Mouse (Mus musculus): Measurements from ENCODE around the gene Hist1h1t.
"Not testable (repeated sequence)": the region's sequence is repeated elsewhere in the genome, so short reads cannot be mapped to it uniquely, and the experiment has no call there.

Hist1h1t gene

GRCm38 (mm10) chr13:23710374-23711089 lies 14.9 kb downstream of the Hist1h1t start, which contains the start of gene Hfe:
TSS of gene Hfe (minus strand) at chr13:23710854.
- POLR2A ChIA-PET: interaction anchor here in 3 of 4 experiments (0.5 to 6.4 kb wide), 27 partner anchors 9 to 364 kb away, joined by 3 to 56 read pairs (median 6); partner anchors contain the start of genes Hist1h2ab (in 3 of the 3), Hist1h2ac (in 3 of the 3), Hist1h2bc (in 3 of the 3) and Hist1h3b (in 3 of the 3)
- CTCF ChIA-PET: interaction anchor here in 2 of 4 experiments (0.6 to 0.8 kb wide), 2 partner anchors 10 to 595 kb away, joined by 3 to 5 read pairs; no protein-coding TSS in a partner anchor

GRCm38 (mm10) chr13:23716261-23717042 lies 20.8 kb downstream of the Hist1h1t start:
- ChIA-PET CTCF (no interaction called here), POLR2A (interaction anchor here (0.5 to 6.4 kb wide), 12 partner anchors 8 to 1967 kb away, joined by 3 to 56 read pairs (median 10); partner anchors contain the start of genes Hist1h1c (in 2 of the 4), Hist1h4c (in 2 of the 4), Hist1h1a (in 1 of the 4) and Hist1h1t (in 1 of the 4))

GRCm38 (mm10) chr13:23717176-23717575 lies 21.6 kb downstream of the Hist1h1t start:
- ChIA-PET CTCF (no interaction called here), POLR2A (interaction anchor here (0.5 to 2.9 kb wide), 18 partner anchors 9 to 1967 kb away, joined by 3 to 14 read pairs (median 5); partner anchors contain the start of genes Hist1h2ac (in 2 of the 4), Hist1h2bc (in 2 of the 4), Hist1h3b (in 2 of the 4) and Hist1h4c (in 2 of the 4))

- CTCF ChIA-PET: not testable (repeated sequence)
Measured at GRCm38 (mm10) chr13:23717593-23718245, 22.1 kb downstream of the Hist1h1t start.

GRCm38 (mm10) chr13:23724239-23724638 lies 28.6 kb downstream of the Hist1h1t start:
- CTCF ChIA-PET: no interaction called here

More at GRCm38 (mm10) chr13:23717593-23718245, 22.1 kb downstream of the Hist1h1t start:
- POLR2A ChIA-PET: interaction anchor here (0.8 to 2.9 kb wide), 19 partner anchors 9 to 56 kb away, joined by 3 to 14 read pairs (median 5); partner anchors contain the start of genes Hist1h1c (in 2 of the 4), Hist1h2ac (in 2 of the 4), Hist1h2bc (in 2 of the 4) and Hist1h3b (in 2 of the 4)

GRCm38 (mm10) chr13:23725213-23725612 lies 29.6 kb downstream of the Hist1h1t start:
- ChIA-PET POLR2A (interaction anchor here in 2 of 4 experiments (0.8 to 39.0 kb wide), 5 partner anchors 13 to 41 kb away, joined by 3 to 2331 read pairs (median 70); partner anchors contain the start of genes Hist1h1c (in 2 of the 2), Hist1h2ab (in 2 of the 2), Hist1h2bb (in 2 of the 2) and Hist1h3b (in 2 of the 2)), CTCF (no interaction called here)

More at GRCm38 (mm10) chr13:23724239-23724638, 28.6 kb downstream of the Hist1h1t start:
- POLR2A ChIA-PET: interaction anchor here in 2 of 4 experiments (1.0 to 39.0 kb wide), 4 partner anchors 25 to 34 kb away, joined by 4 to 2331 read pairs (median 799); partner anchors contain the start of genes Hist1h2ab (in 2 of the 2), Hist1h2bb (in 2 of the 2), Hist1h3b (in 2 of the 2) and Hist1h3c (in 2 of the 2)

GRCm38 (mm10) chr13:23728472-23729191 lies 33.0 kb downstream of the Hist1h1t start:
- ChIA-PET POLR2A (interaction anchor here (0.6 to 39.0 kb wide), 24 partner anchors 9 to 1685 kb away, joined by 3 to 2331 read pairs (median 6); partner anchors contain the start of genes Hist1h1c (in 4 of the 4), Hist1h1a (in 3 of the 4), Hist1h4c (in 3 of the 4) and Hist1h2ab (in 2 of the 4)), CTCF (interaction anchor here in 3 of 4 experiments (0.6 to 1.2 kb wide), 3 partner anchors 27 to 353 kb away, joined by 4 to 7 read pairs (median 4); no protein-coding TSS in a partner anchor)

- CTCF ChIA-PET: interaction anchor here in 3 of 4 experiments (0.6 to 1.2 kb wide), 4 partner anchors 11 to 353 kb away, joined by 3 to 7 read pairs (median 4); no protein-coding TSS in a partner anchor
- POLR2A ChIA-PET: interaction anchor here in 3 of 4 experiments (0.6 to 39.0 kb wide), 18 partner anchors 9 to 1686 kb away, joined by 3 to 2331 read pairs (median 19); partner anchors contain the start of genes Hist1h1c (in 3 of the 3), Hist1h4c (in 3 of the 3), Hist1h1a (in 2 of the 3) and Hist1h2ab (in 2 of the 3)
Measured at GRCm38 (mm10) chr13:23729192-23729525, 33.5 kb downstream of the Hist1h1t start.

- CTCF ChIA-PET: interaction anchor here in 2 of 4 experiments (0.9 to 1.3 kb wide), 4 partner anchors 10 to 30 kb away, joined by 3 to 4 read pairs (median 3); no protein-coding TSS in a partner anchor
Measured at GRCm38 (mm10) chr13:23729706-23730105, 34.1 kb downstream of the Hist1h1t start.

GRCm38 (mm10) chr13:23730479-23730878 lies 34.9 kb downstream of the Hist1h1t start:
- POLR2A ChIA-PET: interaction anchor here in 3 of 4 experiments (1.0 to 39.0 kb wide), 11 partner anchors 8 to 49 kb away, joined by 3 to 2331 read pairs (median 32); partner anchors contain the start of genes Hist1h4c (in 3 of the 3), Hist1h1a (in 2 of the 3), Hist1h1c (in 2 of the 3) and Hist1h2ab (in 2 of the 3)

More at GRCm38 (mm10) chr13:23729706-23730105, 34.1 kb downstream of the Hist1h1t start:
- POLR2A ChIA-PET: interaction anchor here in 3 of 4 experiments (0.6 to 39.0 kb wide), 18 partner anchors 9 to 1686 kb away, joined by 3 to 2331 read pairs (median 19); partner anchors contain the start of genes Hist1h1c (in 3 of the 3), Hist1h4c (in 3 of the 3), Hist1h1a (in 2 of the 3) and Hist1h2ab (in 2 of the 3)

GRCm38 (mm10) chr13:23732156-23732804 lies 36.7 kb downstream of the Hist1h1t start:
- POLR2A ChIA-PET: interaction anchor here (0.5 to 39.0 kb wide), 15 partner anchors 16 to 470 kb away, joined by 3 to 2331 read pairs (median 4); partner anchors contain the start of genes Hist1h3b (in 3 of the 4), Hist1h4c (in 3 of the 4), Hist1h1a (in 2 of the 4) and Hist1h2ab (in 2 of the 4)
- CTCF ChIA-PET: interaction anchor here in 2 of 4 experiments (0.6 to 1.3 kb wide), 6 partner anchors 27 to 523 kb away, joined by 3 to 6 read pairs (median 4); no protein-coding TSS in a partner anchor

More at GRCm38 (mm10) chr13:23730479-23730878, 34.9 kb downstream of the Hist1h1t start:
- CTCF ChIA-PET: interaction anchor here in 3 of 4 experiments (0.6 to 1.3 kb wide), 3 partner anchors 18 to 31 kb away, joined by 3 to 4 read pairs (median 3); no protein-coding TSS in a partner anchor

- CTCF ChIA-PET: interaction anchor here in 1 of 4 experiments (1.0 to 2.1 kb wide), 2 partner anchors 15 to 39 kb away, joined by 4 to 5 read pairs; partner anchors contain the start of genes Hist1h3b and Hist1h4c
- POLR2A ChIA-PET: interaction anchor here (0.8 to 44.4 kb wide), 32 partner anchors 5 to 1694 kb away, joined by 3 to 2331 read pairs (median 31); partner anchors contain the start of genes Hist1h4c (in 4 of the 4), Hist1h1a (in 3 of the 4), Hist1h2ac (in 3 of the 4) and Hist1h2ae (in 3 of the 4)
Measured at GRCm38 (mm10) chr13:23737091-23737490, 41.5 kb downstream of the Hist1h1t start.

GRCm38 (mm10) chr13:23738041-23738440 lies 42.4 kb downstream of the Hist1h1t start:
- POLR2A ChIA-PET: interaction anchor here (0.5 to 44.4 kb wide), 88 partner anchors 4 to 1702 kb away, joined by 3 to 2331 read pairs (median 10); partner anchors contain the start of genes Hist1h1a (in 4 of the 4), Hist1h2ab (in 4 of the 4), Hist1h2bc (in 4 of the 4) and Hist1h2be (in 4 of the 4)
- CTCF ChIA-PET: interaction anchor here in 2 of 4 experiments (0.6 to 3.0 kb wide), 5 partner anchors 14 to 41 kb away, joined by 3 to 11 read pairs (median 4); partner anchors contain the start of genes Hist1h2ab (in 1 of the 2), Hist1h3b (in 1 of the 2) and Hist1h4c (in 1 of the 2)

GRCm38 (mm10) chr13:23738677-23739068 lies 43.1 kb downstream of the Hist1h1t start, which contains the start of gene Hist1h1c:
TSS of gene Hist1h1c (plus strand) at chr13:23738808.
- ChIA-PET CTCF (interaction anchor here in 2 of 4 experiments (1.1 to 3.0 kb wide), 3 partner anchors 13 to 42 kb away, joined by 3 to 11 read pairs (median 3); partner anchors contain the start of genes Hist1h2ab (in 1 of the 2) and Hist1h3b (in 1 of the 2)), POLR2A (interaction anchor here (0.6 to 44.4 kb wide), 108 partner anchors 3 to 1985 kb away, joined by 3 to 2331 read pairs (median 6); partner anchors contain the start of genes Hist1h1a (in 4 of the 4), Hist1h2ab (in 4 of the 4), Hist1h2bc (in 4 of the 4) and Hist1h2be (in 4 of the 4))
